Mouse (Mus musculus): ENCODE data around the gene Cfap70. TPM values are rescaled to one million over a fixed set of nuclear protein-coding genes. Genes with fewer than 3 reads are reported as not detected.

Cfap70 gene
- polyA plus RNA-seq, 1 experiment from 2014 or later, result 0.45 TPM

GRCm38 (mm10) chr14:20460216-20460615, 8.2 kb upstream of the Cfap70 start:
- Histone ChIP-seq H3K9me3 (replicated peaks) (no peaks in the 10 kb centered on the region), H3K27ac (no peak overlapping the region), H3K4me2 (no peak overlapping the region), H3K9ac (no peak overlapping the region), H3K4me3 (no peak overlapping the region), H3K27me3 (no peaks in the 10 kb centered on the region), H3K4me1 (no peaks in the 10 kb centered on the region), H3K36me3 (ENCODE audit: poor library complexity, severe bottlenecking) (no peaks in the 10 kb centered on the region)
- ATAC-seq, result no peak
- WGBS, result 88% methylated on average over 14 of the region's 14 CpGs

- Histone ChIP-seq H3K4me2 (no peak overlapping the region), H3K4me3 (no peak overlapping the region), H3K36me3 (ENCODE audit: poor library complexity, severe bottlenecking) (no peaks in the 10 kb centered on the region), H3K27ac (no peak overlapping the region), H3K27me3 (no peaks in the 10 kb centered on the region), H3K9ac (no peak overlapping the region), H3K9me3 (replicated peaks) (no peaks in the 10 kb centered on the region), H3K4me1 (no peaks in the 10 kb centered on the region)
- ATAC-seq, result no peak
- WGBS, result 95% methylated on average over 9 of the region's 9 CpGs
Observed at GRCm38 (mm10) chr14:20458378-20458777, 6.4 kb upstream of the Cfap70 start.

GRCm38 (mm10) chr14:20452929-20453328, 903 bp upstream of the Cfap70 start:
- Histone ChIP-seq H3K27ac (no peak overlapping the region), H3K27me3 (no peaks in the 10 kb centered on the region), H3K4me1 (peaks cover 8% of the 10 kb centered on the region), H3K36me3 (ENCODE audit: poor library complexity, severe bottlenecking) (no peaks in the 10 kb centered on the region), H3K9ac (no peak overlapping the region), H3K4me3 (no peak overlapping the region), H3K9me3 (replicated peaks) (no peaks in the 10 kb centered on the region), H3K4me2 (no peak overlapping the region)
- WGBS, result 95% methylated on average over 5 of the region's 5 CpGs
- ATAC-seq, result no peak

- no peaks in the 10 kb centered on the region for H3K27me3 ChIP-seq
- H3K4me2 ChIP-seq, result peak overlapping the region; percentile 60
- H3K36me3 ChIP-seq (ENCODE audit: poor library complexity, severe bottlenecking), result no peaks in the 10 kb centered on the region
- H3K4me1 ChIP-seq, result peaks cover 11% of the 10 kb centered on the region
- ATAC-seq, result peak; percentile 73; the same call in 1 of the 2 replicates
- peak overlapping the region; percentile 45 for H3K9ac ChIP-seq
- H3K9me3 ChIP-seq (replicated peaks), result no peaks in the 10 kb centered on the region
- WGBS, result 13% methylated on average over 2 of the region's 2 CpGs
- peak overlapping the region; percentile 38 for H3K4me3 ChIP-seq
- H3K27ac ChIP-seq, result no peak overlapping the region
Observed at GRCm38 (mm10) chr14:20451302-20451701, 724 bp downstream of the Cfap70 start.

GRCm38 (mm10) chr14:20447209-20447608, 4.8 kb downstream of the Cfap70 start:
- no peak overlapping the region for H3K4me3 ChIP-seq
- ATAC-seq, result no peak
- peaks cover 11% of the 10 kb centered on the region for H3K4me1 ChIP-seq
- WGBS, result 57% methylated on average over 12 of the region's 12 CpGs
- H3K9ac ChIP-seq, result no peak overlapping the region
- no peaks in the 10 kb centered on the region for H3K27me3 ChIP-seq
- no peak overlapping the region for H3K4me2 ChIP-seq
- no peaks in the 10 kb centered on the region for H3K36me3 ChIP-seq (ENCODE audit: poor library complexity, severe bottlenecking)
- H3K9me3 ChIP-seq (replicated peaks), result no peaks in the 10 kb centered on the region
- H3K27ac ChIP-seq, result no peak overlapping the region

- Histone ChIP-seq H3K4me3 (no peak overlapping the region), H3K36me3 (ENCODE audit: poor library complexity, severe bottlenecking) (no peaks in the 10 kb centered on the region), H3K4me1 (0 out of 2 replicates have a peak, but pooled peaks cover 2% of the 10 kb centered on the region), H3K9me3 (replicated peaks) (no peaks in the 10 kb centered on the region), H3K27me3 (no peaks in the 10 kb centered on the region), H3K4me2 (no peak overlapping the region), H3K9ac (no peak overlapping the region), H3K27ac (no peak overlapping the region)
- ATAC-seq, result no peak
- 73% methylated on average over 17 of the region's 17 CpGs for WGBS
Observed at GRCm38 (mm10) chr14:20442252-20442651, 9.8 kb downstream of the Cfap70 start.

- no peak for ATAC-seq
- Histone ChIP-seq H3K4me2 (no peak overlapping the region), H3K27me3 (no peaks in the 10 kb centered on the region), H3K4me1 (no peaks in the 10 kb centered on the region), H3K9me3 (replicated peaks) (no peaks in the 10 kb centered on the region), H3K9ac (no peak overlapping the region), H3K36me3 (ENCODE audit: poor library complexity, severe bottlenecking) (no peaks in the 10 kb centered on the region), H3K4me3 (no peak overlapping the region), H3K27ac (no peak overlapping the region)
- 77% methylated on average over 6 of the region's 6 CpGs for WGBS
Observed at GRCm38 (mm10) chr14:20436976-20437375, 15.1 kb downstream of the Cfap70 start.

GRCm38 (mm10) chr14:20432420-20432819, 19.6 kb downstream of the Cfap70 start:
- H3K27me3 ChIP-seq, result no peaks in the 10 kb centered on the region
- no peaks in the 10 kb centered on the region for H3K4me1 ChIP-seq
- WGBS, result 88% methylated on average over 4 of the region's 4 CpGs
- H3K27ac ChIP-seq, result no peak overlapping the region
- no peaks in the 10 kb centered on the region for H3K36me3 ChIP-seq (ENCODE audit: poor library complexity, severe bottlenecking)
- no peak for ATAC-seq
- H3K9ac ChIP-seq, result no peak overlapping the region
- no peak overlapping the region for H3K4me3 ChIP-seq
- H3K9me3 ChIP-seq (replicated peaks), result no peaks in the 10 kb centered on the region
- H3K4me2 ChIP-seq, result no peak overlapping the region

- H3K4me1 ChIP-seq, result no peaks in the 10 kb centered on the region
- no peak for ATAC-seq
Observed at GRCm38 (mm10) chr14:20431726-20432125, 20.3 kb downstream of the Cfap70 start.

GRCm38 (mm10) chr14:20429833-20430232, 22.2 kb downstream of the Cfap70 start:
- Histone ChIP-seq H3K4me3 (no peak overlapping the region), H3K27me3 (no peaks in the 10 kb centered on the region), H3K4me1 (peaks cover 4% of the 10 kb centered on the region; the same call in 1 of the 2 replicates), H3K36me3 (ENCODE audit: poor library complexity, severe bottlenecking) (no peaks in the 10 kb centered on the region), H3K27ac (no peak overlapping the region), H3K4me2 (no peak overlapping the region), H3K9ac (no peak overlapping the region), H3K9me3 (replicated peaks) (no peaks in the 10 kb centered on the region)
- no peak for ATAC-seq
- WGBS, result 72% methylated on average over 1 of the region's 1 CpGs

More at GRCm38 (mm10) chr14:20431726-20432125, 20.3 kb downstream of the Cfap70 start:
- Histone ChIP-seq H3K27me3 (no peaks in the 10 kb centered on the region), H3K9ac (no peak overlapping the region), H3K4me2 (no peak overlapping the region), H3K9me3 (replicated peaks) (no peaks in the 10 kb centered on the region), H3K36me3 (ENCODE audit: poor library complexity, severe bottlenecking) (no peaks in the 10 kb centered on the region), H3K4me3 (no peak overlapping the region), H3K27ac (no peak overlapping the region)
- 88% methylated on average over 6 of the region's 6 CpGs for WGBS

GRCm38 (mm10) chr14:20428593-20428992, 23.4 kb downstream of the Cfap70 start:
- ATAC-seq, result no peak
- WGBS, result 46% methylated on average over 1 of the region's 1 CpGs
- Histone ChIP-seq H3K9me3 (replicated peaks) (no peaks in the 10 kb centered on the region), H3K27ac (no peak overlapping the region), H3K4me2 (no peak overlapping the region), H3K36me3 (ENCODE audit: poor library complexity, severe bottlenecking) (no peaks in the 10 kb centered on the region), H3K4me3 (no peak overlapping the region), H3K27me3 (no peaks in the 10 kb centered on the region), H3K9ac (no peak overlapping the region), H3K4me1 (peaks cover 4% of the 10 kb centered on the region; the same call in 1 of the 2 replicates)

- Histone ChIP-seq H3K4me1 (peaks cover 4% of the 10 kb centered on the region; the same call in 1 of the 2 replicates), H3K27ac (no peak overlapping the region), H3K9ac (no peak overlapping the region), H3K4me3 (no peak overlapping the region), H3K36me3 (ENCODE audit: poor library complexity, severe bottlenecking) (no peaks in the 10 kb centered on the region), H3K9me3 (replicated peaks) (no peaks in the 10 kb centered on the region), H3K4me2 (no peak overlapping the region), H3K27me3 (no peaks in the 10 kb centered on the region)
- 91% methylated on average over 6 of the region's 6 CpGs for WGBS
- no peak for ATAC-seq
Observed at GRCm38 (mm10) chr14:20423046-20423445, 29.0 kb downstream of the Cfap70 start.

- Histone ChIP-seq H3K27ac (no peak overlapping the region), H3K4me3 (no peak overlapping the region), H3K27me3 (no peaks in the 10 kb centered on the region), H3K36me3 (ENCODE audit: poor library complexity, severe bottlenecking) (no peaks in the 10 kb centered on the region), H3K4me1 (peaks cover 4% of the 10 kb centered on the region; the same call in 1 of the 2 replicates), H3K9ac (no peak overlapping the region), H3K4me2 (no peak overlapping the region), H3K9me3 (replicated peaks) (no peaks in the 10 kb centered on the region)
- 78% methylated on average over 7 of the region's 7 CpGs for WGBS
- no peak for ATAC-seq
Observed at GRCm38 (mm10) chr14:20422257-20422656, 29.8 kb downstream of the Cfap70 start.
